Mouse (Mus musculus) G1E-ER4 (cell line): ENCODE results near the gene Six5. TPM values are rescaled to one million over a fixed set of nuclear protein-coding genes. Genes with fewer than 3 reads are reported as not detected.

Source experiments
- GATA1 ChIP-seq: IDR thresholded peaks from one replicate; pipeline ENCODE4 v1.8.0; 2012; ENCODE audit warnings: low read length, inconsistent platforms
- polyA plus RNA-seq: library from polyadenylated mRNA; stranded (reverse); fragments of >175 nt; gene quantifications from 2 replicates; pipeline ENCODE4 v1.2.3, GENCODE M21; 2012

Six5 gene
- polyA plus RNA-seq, 1 experiment: 21.4 TPM

GRCm38 (mm10) chr7:19068707-19069106 is 25.7 kb upstream of the Six5 start:
- no peak for TF ChIP-seq GATA1

GRCm38 (mm10) chr7:19069500-19069899 is 24.9 kb upstream of the Six5 start:
- no peak for TF ChIP-seq GATA1

- TF ChIP-seq GATA1: no peak
Measured at GRCm38 (mm10) chr7:19073504-19073903, 20.9 kb upstream of the Six5 start.

- no peak for TF ChIP-seq GATA1
Measured at GRCm38 (mm10) chr7:19074494-19074893, 19.9 kb upstream of the Six5 start.

- no peak for TF ChIP-seq GATA1
Measured at GRCm38 (mm10) chr7:19075231-19075630, 19.2 kb upstream of the Six5 start.

GRCm38 (mm10) chr7:19075723-19076585 is 18.4 kb upstream of the Six5 start, which contains the start of gene Dmwd:
Dmwd (plus strand) TSS chr7:19076227.
- no peak for TF ChIP-seq GATA1

GRCm38 (mm10) chr7:19076586-19076991 is 17.8 kb upstream of the Six5 start:
- TF ChIP-seq GATA1: no peak

- TF ChIP-seq GATA1: no peak
Measured at GRCm38 (mm10) chr7:19077761-19078160, 16.6 kb upstream of the Six5 start.

GRCm38 (mm10) chr7:19078732-19079131 is 15.7 kb upstream of the Six5 start:
- TF ChIP-seq GATA1: no peak

GRCm38 (mm10) chr7:19080451-19080950 is 13.9 kb upstream of the Six5 start:
- TF ChIP-seq GATA1: no peak

- no peak for TF ChIP-seq GATA1
Measured at GRCm38 (mm10) chr7:19082171-19082570, 12.2 kb upstream of the Six5 start.

GRCm38 (mm10) chr7:19083096-19083495 is 11.3 kb upstream of the Six5 start:
- TF ChIP-seq GATA1: no peak

- TF ChIP-seq GATA1: no peak
Measured at GRCm38 (mm10) chr7:19083701-19084100, 10.7 kb upstream of the Six5 start, which contains the start of gene Dmpk. Dmpk (plus strand) TSS chr7:19083849.

- no peak for TF ChIP-seq GATA1
Measured at GRCm38 (mm10) chr7:19084277-19084771, 10.1 kb upstream of the Six5 start.

- TF ChIP-seq GATA1: no peak
Measured at GRCm38 (mm10) chr7:19084921-19085473, 9.4 kb upstream of the Six5 start.

- TF ChIP-seq GATA1: no peak
Measured at GRCm38 (mm10) chr7:19085495-19085894, 8.9 kb upstream of the Six5 start.

GRCm38 (mm10) chr7:19086042-19086441 is 8.4 kb upstream of the Six5 start:
- TF ChIP-seq GATA1: no peak

GRCm38 (mm10) chr7:19086760-19087159 is 7.6 kb upstream of the Six5 start:
- no peak for TF ChIP-seq GATA1
